Mouse (Mus musculus): ENCODE measurements at regions not wholly inside any gene's neighbourhood (a gene's known extent, or its start where the extent isn't known, plus 50 kb on each side); places are given as distances from the start of the nearest gene placed in this dataset.
"Not testable (repeated sequence)": the region's sequence is repeated elsewhere in the genome, so short reads cannot be mapped to it uniquely, and the experiment has no call there.

GRCm38 (mm10) chr5:59996698-59997097 is 1811.9 kb upstream of the G6pd2 start:
- no peak overlapping the region for H3K4me2 ChIP-seq (ENCODE audit: low read length)
- H3K4me1 ChIP-seq (ENCODE audit: control insufficient read depth, insufficient read depth, low read depth, low read length), result no peaks in the 10 kb centered on the region
- no peaks in the 10 kb centered on the region for H3K9me3 ChIP-seq (ENCODE audit: control insufficient read depth, low read length)
- 79% methylated on average over 3 of the region's 3 CpGs for WGBS
- no peaks in the 10 kb centered on the region for H3K27me3 ChIP-seq (replicated peaks; ENCODE audit: control insufficient read depth, insufficient read depth, low read length)
- ATAC-seq, result no peak
- no peaks in the 10 kb centered on the region for H3K36me3 ChIP-seq (ENCODE audit: control insufficient read depth, insufficient read depth, low read length)
- H3K4me3 ChIP-seq (ENCODE audit: low read length), result no peak overlapping the region
- no peak overlapping the region for H3K27ac ChIP-seq (ENCODE audit: low read depth, low read length)
- H3K9ac ChIP-seq (ENCODE audit: low read depth, low read length), result no peak overlapping the region

GRCm38 (mm10) chr5:60042603-60043175 is 1765.9 kb upstream of the G6pd2 start:
- not testable (repeated sequence) for H3K9me3 ChIP-seq (ENCODE audit: control insufficient read depth, low read length); H3K27ac ChIP-seq (ENCODE audit: low read depth, low read length); H3K4me2 ChIP-seq (ENCODE audit: low read length); H3K4me1 ChIP-seq (ENCODE audit: control insufficient read depth, insufficient read depth, low read depth, low read length); H3K27me3 ChIP-seq (replicated peaks; ENCODE audit: control insufficient read depth, insufficient read depth, low read length); H3K4me3 ChIP-seq (ENCODE audit: low read length); H3K9ac ChIP-seq (ENCODE audit: low read depth, low read length); H3K36me3 ChIP-seq (ENCODE audit: control insufficient read depth, insufficient read depth, low read length)
- ATAC-seq, result peak; percentile 100
- WGBS, result 92% methylated on average over 6 of the region's 7 CpGs

GRCm38 (mm10) chr5:60049053-60049452 is 1759.6 kb upstream of the G6pd2 start:
- Histone ChIP-seq H3K27me3 (replicated peaks; ENCODE audit: control insufficient read depth, insufficient read depth, low read length) (no peaks in the 10 kb centered on the region), H3K9ac (ENCODE audit: low read depth, low read length) (no peak overlapping the region), H3K9me3 (ENCODE audit: control insufficient read depth, low read length) (no peaks in the 10 kb centered on the region), H3K4me2 (ENCODE audit: low read length) (no peak overlapping the region), H3K27ac (ENCODE audit: low read depth, low read length) (no peak overlapping the region), H3K4me1 (ENCODE audit: control insufficient read depth, insufficient read depth, low read depth, low read length) (no peaks in the 10 kb centered on the region), H3K36me3 (ENCODE audit: control insufficient read depth, insufficient read depth, low read length) (no peaks in the 10 kb centered on the region), H3K4me3 (ENCODE audit: low read length) (no peak overlapping the region)
- WGBS, result 79% methylated on average over 3 of the region's 3 CpGs
- ATAC-seq, result no peak

DNA sequence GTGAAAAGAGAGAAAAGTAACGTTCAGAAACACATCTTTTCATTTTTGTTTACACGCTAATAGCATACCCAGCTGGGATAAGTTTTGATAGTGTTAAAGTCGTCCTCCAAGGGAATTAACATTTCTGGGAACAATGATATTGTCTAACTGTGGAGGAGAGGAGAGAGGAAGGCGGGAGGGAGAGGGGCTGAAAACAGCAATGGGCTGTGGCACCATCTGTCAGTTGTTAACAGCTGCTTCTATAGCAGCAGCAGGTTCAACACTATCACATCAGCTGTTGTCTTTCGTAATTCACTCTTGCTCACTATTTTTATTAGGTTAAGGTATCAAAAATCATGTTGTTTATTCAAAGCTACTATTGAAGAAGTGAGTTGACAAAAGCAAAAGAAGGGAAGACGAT is 1747.4 kb upstream of the G6pd2 start:
- Histone ChIP-seq H3K4me1 (ENCODE audit: control insufficient read depth, insufficient read depth, low read depth, low read length) (no peaks in the 10 kb centered on the region), H3K27me3 (replicated peaks; ENCODE audit: control insufficient read depth, insufficient read depth, low read length) (no peaks in the 10 kb centered on the region), H3K9me3 (ENCODE audit: control insufficient read depth, low read length) (no peaks in the 10 kb centered on the region), H3K9ac (ENCODE audit: low read depth, low read length) (no peak overlapping the region), H3K4me2 (ENCODE audit: low read length) (no peak overlapping the region), H3K4me3 (ENCODE audit: low read length) (no peak overlapping the region), H3K36me3 (ENCODE audit: control insufficient read depth, insufficient read depth, low read length) (no peaks in the 10 kb centered on the region), H3K27ac (ENCODE audit: low read depth, low read length) (no peak overlapping the region)
- 57% methylated on average over 6 of the region's 6 CpGs for WGBS
- ATAC-seq, result no peak
